Mouse (Mus musculus): ENCODE data around the gene H2-DMb1. TPM values are rescaled to one million over a fixed set of nuclear protein-coding genes. Genes with fewer than 3 reads are reported as not detected.

The H2-DMb1 gene
- total RNA-seq, 2 experiments from 2014 or later = 1.5 to 2.9 TPM

- intact Hi-C loops (cut with DNase I) = loop anchor here (2.0 kb wide), 1 partner anchor 18 kb away; the partner anchor contains the start of genes Psmb9 and Tap1
Measured at GRCm38 (mm10) chr17:34205021-34205745, 52.3 kb downstream of the H2-DMb1 start.

GRCm38 (mm10) chr17:34205746-34206176, 52.9 kb downstream of the H2-DMb1 start:
- DNase-seq = peak in 1 of 2 experiments; percentile 37
- intact Hi-C loops (cut with DNase I) = loop anchor here (2.0 kb wide), 2 partner anchors 19 to 35 kb away; partner anchors contain the start of genes Psmb9 and Tap1

More at GRCm38 (mm10) chr17:34205021-34205745, 52.3 kb downstream of the H2-DMb1 start:
- peak; percentile 63 to 74 for DNase-seq

GRCm38 (mm10) chr17:34206731-34207130, 53.9 kb downstream of the H2-DMb1 start:
- intact Hi-C loops (cut with DNase I) = loop anchor here (2.0 kb wide), 1 partner anchor 34 kb away; no protein-coding TSS in a partner anchor
- no peak for DNase-seq

- intact Hi-C loops (cut with DNase I) = loop anchor here (2.0 kb wide), 1 partner anchor 33 kb away; no protein-coding TSS in a partner anchor
- DNase-seq = no peak
Measured at GRCm38 (mm10) chr17:34207456-34207855, 54.6 kb downstream of the H2-DMb1 start.

- intact Hi-C loops (cut with DNase I) = loop anchor here (2.0 kb wide), 1 partner anchor 33 kb away; no protein-coding TSS in a partner anchor
- DNase-seq = no peak
Measured at GRCm38 (mm10) chr17:34207866-34208265, 55.0 kb downstream of the H2-DMb1 start.

- intact Hi-C loops (cut with DNase I) = no loop called here
- DNase-seq = no peak
Measured at GRCm38 (mm10) chr17:34208421-34208820, 55.5 kb downstream of the H2-DMb1 start.

GRCm38 (mm10) chr17:34209680-34210079, 56.8 kb downstream of the H2-DMb1 start:
- intact Hi-C loops (cut with DNase I) = no loop called here
- no peak for DNase-seq

Other genes starting within 250 kb of the H2-DMb1 start
- not detected for gene Platr17, start 247.9 kb upstream of the H2-DMb1 start, total RNA-seq (2021)
- gene Daxx, start 243.7 kb upstream of the H2-DMb1 start, total RNA-seq (2021) = 10 to 100 TPM; 15.7 to 18.0 TPM
- gene Tapbp, start 237.2 kb upstream of the H2-DMb1 start, total RNA-seq (2021) = 100 to 1,000 TPM; 103 to 112 TPM
- gene Zbtb22, start 237.2 kb upstream of the H2-DMb1 start, total RNA-seq (2021) = 10 to 100 TPM; 20.1 to 20.6 TPM
- 10 to 100 TPM; 38.7 TPM for gene Rgl2, start 223.5 kb upstream of the H2-DMb1 start, total RNA-seq (2021)
- 10 to 100 TPM; 77.0 to 84.7 TPM for gene Pfdn6, start 212.7 kb upstream of the H2-DMb1 start, total RNA-seq (2021)
- gene Wdr46, start 212.4 kb upstream of the H2-DMb1 start, total RNA-seq (2021) = 10 to 100 TPM; 10.1 to 11.5 TPM
- 1 to 10 TPM; 2.7 to 2.9 TPM for gene B3galt4, start 201.6 kb upstream of the H2-DMb1 start, total RNA-seq (2021)
- gene Vps52, start 197.3 kb upstream of the H2-DMb1 start, total RNA-seq (2021) = 10 to 100 TPM; 38.8 to 41.4 TPM
- gene Rps18, start 197.1 kb upstream of the H2-DMb1 start, total RNA-seq (2021) = 100 to 1,000 TPM; 411 to 417 TPM
- 100 to 1,000 TPM in 1 of 2 experiments, 10 to 100 TPM in 1; 79.0 to 116 TPM for gene H2-K1, start 152.7 kb upstream of the H2-DMb1 start, total RNA-seq (2021)
- 10 to 100 TPM; 14.0 to 15.1 TPM for gene Ring1, start 128.4 kb upstream of the H2-DMb1 start, total RNA-seq (2021)
- gene H2-Ke6, start 125.0 kb upstream of the H2-DMb1 start, total RNA-seq (2021) = 100 to 1,000 TPM; 107 to 121 TPM
- gene Slc39a7, start 121.4 kb upstream of the H2-DMb1 start, total RNA-seq (2021) = 10 to 100 TPM; 56.9 to 60.7 TPM
- gene Rxrb, start 121.3 kb upstream of the H2-DMb1 start, total RNA-seq (2021) = 10 to 100 TPM; 39.8 to 41.8 TPM
- 1 to 10 TPM in 1 of 2 experiments, under 1 TPM in 1; 0.98 to 1.9 TPM for gene Col11a2, start 113.6 kb upstream of the H2-DMb1 start, total RNA-seq (2021)
- not detected for gene H2-Oa, start 60.7 kb upstream of the H2-DMb1 start, total RNA-seq (2021)
- gene H2-DMa, start 33.5 kb upstream of the H2-DMb1 start, total RNA-seq (2021) = 1 to 10 TPM; 4.0 to 6.5 TPM
- gene Brd2, start 30.4 kb upstream of the H2-DMb1 start, total RNA-seq (2021) = 10 to 100 TPM; 80.5 to 87.0 TPM
- gene H2-DMb2, start 9.8 kb upstream of the H2-DMb1 start, total RNA-seq (2021) = 1 to 10 TPM; 1.3 to 1.7 TPM
- 1 to 10 TPM; 4.1 to 7.0 TPM for gene Tap1, start 34.5 kb downstream of the H2-DMb1 start, total RNA-seq (2021)
- gene Psmb9, start 34.7 kb downstream of the H2-DMb1 start, total RNA-seq (2021) = 10 to 100 TPM in 1 of 2 experiments, 1 to 10 TPM in 1; 7.5 to 10.6 TPM
- 10 to 100 TPM; 11.4 to 15.1 TPM for gene Psmb8, start 44.6 kb downstream of the H2-DMb1 start, total RNA-seq (2021)
- 10 to 100 TPM; 23.6 to 24.6 TPM for gene Tap2, start 50.5 kb downstream of the H2-DMb1 start, total RNA-seq (2021)
- gene H2-Ob, start 85.8 kb downstream of the H2-DMb1 start, total RNA-seq (2021) = under 1 TPM; 0.83 to 0.84 TPM
- gene H2-Ab1, start 104.6 kb downstream of the H2-DMb1 start, total RNA-seq (2021) = 10 to 100 TPM; 14.8 to 32.7 TPM
- 10 to 100 TPM; 21.8 to 44.6 TPM for gene H2-Aa, start 134.8 kb downstream of the H2-DMb1 start, total RNA-seq (2021)
- 10 to 100 TPM; 20.6 to 43.5 TPM for gene H2-Eb1, start 152.8 kb downstream of the H2-DMb1 start, total RNA-seq (2021)
- gene H2-Eb2, start 172.6 kb downstream of the H2-DMb1 start, total RNA-seq (2021) = not detected
- under 1 TPM; 0.58 to 0.92 TPM for gene Btnl2, start 201.8 kb downstream of the H2-DMb1 start, total RNA-seq (2021)
- gene Btnl1, start 224.1 kb downstream of the H2-DMb1 start, total RNA-seq (2021) = not detected
- gene BC051142, start 245.7 kb downstream of the H2-DMb1 start, total RNA-seq (2021) = not detected